8 mouse cellular contexts compared by ENCODE assay signal in the genomic region with DNA sequence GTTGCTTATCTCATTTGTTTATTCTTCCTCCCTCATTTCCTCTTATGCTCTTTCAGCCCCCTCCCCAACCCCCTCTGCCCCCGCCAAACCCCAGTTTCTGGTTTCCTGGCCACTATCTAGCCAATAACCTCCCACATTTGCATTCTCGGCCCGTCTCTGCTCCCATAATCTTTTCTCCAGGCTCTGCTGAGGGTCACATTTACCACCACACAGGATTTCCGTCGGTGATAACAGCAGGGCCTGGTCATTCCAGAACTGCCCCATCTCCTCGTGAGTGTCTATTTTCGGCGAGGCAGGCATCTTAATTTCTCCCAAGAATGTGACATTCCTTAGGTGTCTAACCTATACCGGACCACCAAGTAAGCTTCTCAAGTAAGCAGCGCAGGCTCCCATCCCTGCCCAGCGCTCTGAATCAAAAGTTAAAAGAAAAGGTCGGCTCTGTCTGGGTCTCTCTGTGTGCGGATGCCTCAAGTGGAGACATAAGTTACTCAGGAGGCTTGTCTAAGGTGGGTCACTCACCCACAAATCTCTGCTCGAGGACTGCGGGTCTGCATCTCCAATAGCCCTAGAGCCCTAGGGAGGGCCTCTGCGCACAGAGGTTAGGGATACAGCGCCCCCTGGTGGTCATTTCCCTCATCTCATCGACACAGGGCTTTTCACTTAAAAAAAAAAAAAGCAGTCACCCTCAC. TPM values are rescaled to one million over a fixed set of nuclear protein-coding genes. Genes with fewer than 3 reads are reported as not detected.
A peak's percentile ranks its signal among the peaks of the same experiment; 100 is the strongest.
DNase-seq lines count a peak whose midpoint lies in the region; ATAC-seq and TF ChIP-seq lines count a peak whose summit lies in the region.

No protein-coding gene starts in this region.

- H3K27me3 ChIP-seq in forebrain, postnatal 0 days (ENCODE audit: insufficient read depth, low read length): no peaks in the 10 kb centered on the region; the same call in 1 of the 2 replicates
- H3K27me3 ChIP-seq in lung, embryonic 16.5 days (ENCODE audit: control insufficient read depth, insufficient read depth, low read depth, low read length): peaks cover 7% of the 10 kb centered on the region

- H3K9ac ChIP-seq in ES-E14 (ENCODE audit: insufficient read depth, low read depth, low read length, poor library complexity, severe bottlenecking): no peak overlapping the region
- H3K9ac ChIP-seq in forebrain, postnatal 0 days: no peak overlapping the region
- H3K9ac ChIP-seq in lung, embryonic 16.5 days (ENCODE audit: low read length): peak overlapping the region; percentile 40

- WGBS in forebrain, postnatal 0 days: 33% methylated on average over 18 of the region's 18 CpGs
- 12% methylated on average over 18 of the region's 18 CpGs for WGBS in lung, embryonic 16.5 days

- H3K4me1 ChIP-seq in ES-E14 (ENCODE audit: control insufficient read depth in 2 of 2, insufficient read depth in 2 of 2, low read length in 2 of 2, poor library complexity in 1 of 2): peaks cover 0 to 6% of the 10 kb centered on the region in 2 experiments; a peak in 1 of 4 replicates
- no peaks in the 10 kb centered on the region for H3K4me1 ChIP-seq in forebrain, postnatal 0 days (ENCODE audit: insufficient read depth)
- H3K4me1 ChIP-seq in lung, embryonic 16.5 days (replicated peaks; ENCODE audit: control insufficient read depth, insufficient read depth, low read length): peaks cover 4% of the 10 kb centered on the region; the same call in 1 of the 2 replicates

- H3K36me3 ChIP-seq in ES-E14 (ENCODE audit: control insufficient read depth, insufficient read depth, low read length, poor library complexity, severe bottlenecking): no peaks in the 10 kb centered on the region
- H3K36me3 ChIP-seq in forebrain, postnatal 0 days (ENCODE audit: insufficient read depth): no peaks in the 10 kb centered on the region
- no peaks in the 10 kb centered on the region for H3K36me3 ChIP-seq in lung, embryonic 16.5 days (ENCODE audit: control insufficient read depth, insufficient read depth, low read length)

- peak; percentile 40; the same call in 1 of the 2 replicates for ATAC-seq in forebrain, postnatal 0 days
- peak; percentile 82 for ATAC-seq in lung, embryonic 16.5 days (ENCODE audit: low read depth)

- peak; percentile 69 for DNase-seq in ES-E14 (ENCODE audit: low read depth, low spot score)
- peak; percentile 31 to 64 for DNase-seq in cerebellum, adult 18-20 months
- peak; percentile 74 for DNase-seq in forebrain, postnatal 0 days
- peak; percentile 93 for DNase-seq in heart, postnatal 4 days
- peak; percentile 15 for DNase-seq in layer of hippocampus, adult 9-11 months
- DNase-seq in ovary, postnatal 14 days (ENCODE audit: low spot score): peak; percentile 76
- peak; percentile 69 for DNase-seq in thymus, postnatal 25 days

- peak; percentile 81 for TF ChIP-seq CTCF in forebrain, postnatal 0 days (IDR thresholded peaks at IDR 0.05; ENCODE audit: low read depth)

- H3K9me3 ChIP-seq in ES-E14 (ENCODE audit: control insufficient read depth, insufficient read depth, low read depth, low read length): no peaks in the 10 kb centered on the region
- no peaks in the 10 kb centered on the region for H3K9me3 ChIP-seq in forebrain, postnatal 0 days (ENCODE audit: low read length)
- no peaks in the 10 kb centered on the region for H3K9me3 ChIP-seq in lung, embryonic 16.5 days (ENCODE audit: control insufficient read depth, low read length)

- H3K4me3 ChIP-seq in ES-E14 (ENCODE audit: insufficient read depth in 1 of 2, low read depth in 1 of 2, low read length in 2 of 2, poor library complexity in 1 of 2, severe bottlenecking in 1 of 2): peak overlapping the region in 1 of 2 experiments; percentile 22; a peak in 1 of 4 replicates
- no peak overlapping the region for H3K4me3 ChIP-seq in forebrain, postnatal 0 days (ENCODE audit: low read depth, low read length)
- no peak overlapping the region for H3K4me3 ChIP-seq in lung, embryonic 16.5 days (ENCODE audit: low read length)

- in situ Hi-C loops in ES-E14 (cut with MboI; ENCODE audit: low sequenced_read_pairs in 2 of 2, unreplicated experiment in 2 of 2): loop anchor here (25.0 kb wide), 1 partner anchor 509 kb away; no protein-coding TSS in a partner anchor

- no peak overlapping the region for H3K27ac ChIP-seq in ES-E14 (ENCODE audit: insufficient read depth, low read depth, low read length, poor library complexity, severe bottlenecking)
- no peak overlapping the region for H3K27ac ChIP-seq in forebrain, postnatal 0 days (ENCODE audit: low read depth, low read length)
- peak overlapping the region; percentile 65 for H3K27ac ChIP-seq in lung, embryonic 16.5 days (ENCODE audit: low read length)

- peak overlapping the region; percentile 13; the same call in 1 of the 2 replicates for H3K4me2 ChIP-seq in forebrain, postnatal 0 days (ENCODE audit: low read depth)
- H3K4me2 ChIP-seq in lung, embryonic 16.5 days (ENCODE audit: low read depth, low read length): peak overlapping the region; percentile 44

TF ChIP-seq in ES-E14, 5 proteins besides CTCF, POLR2A, EP300 and RAD21:
- peak; percentile 97 for TF ChIP-seq ZNF384 (IDR thresholded peaks at IDR 0.05; ENCODE audit: low read depth, low read length)
- TF ChIP-seq MAFK (IDR thresholded peaks at IDR 0.05; ENCODE audit: insufficient read depth, low read depth, low read length): no peak

RNA-seq across cellular contexts. Expression of gene Hlx, which starts 38.9 kb away (rescaled TPM):
- total RNA-seq in ES-E14 (2012; rRNA removed): 0.16 and 1.4 TPM in 2 replicates
- total RNA-seq in forebrain, postnatal 0 days (2014; rRNA removed): 1.2 and 2.8 TPM in 2 replicates
- polyA plus RNA-seq in forebrain, postnatal 0 days (2015; fragmentation: Nextera tagmentation; extraction: Ambion mirVana): 1.6 and 2.4 TPM in 2 replicates
- total RNA-seq in heart, postnatal 4 days (2021): 10 to 100 TPM; 13.7 to 20.6 TPM
- polyA plus RNA-seq in lung, embryonic 16.5 days (2015; fragmentation: Nextera tagmentation; extraction: Ambion mirVana): 25.9 and 28.8 TPM in 2 replicates

RNA-seq across cellular contexts. Expression of gene Marc1, which starts 39.8 kb away (rescaled TPM):
- total RNA-seq in ES-E14 (2012; rRNA removed): 0.18 TPM in 1 of 2 replicates, not detected in the other
- 0.15 and 0.24 TPM in 2 replicates for total RNA-seq in forebrain, postnatal 0 days (2014; rRNA removed)
- 0.11 and 0.45 TPM in 2 replicates for polyA plus RNA-seq in forebrain, postnatal 0 days (2015; fragmentation: Nextera tagmentation; extraction: Ambion mirVana)
- under 1 TPM in 1 of 2 experiments, not detected in 1; 0.14 TPM for total RNA-seq in heart, postnatal 4 days (2021)
- polyA plus RNA-seq in lung, embryonic 16.5 days (2015; fragmentation: Nextera tagmentation; extraction: Ambion mirVana): 0.15 and 0.79 TPM in 2 replicates

Comparison
In these comparisons a context has a peak if more than half of its experiments do, and no peak if none do; other contexts are left out.
1. DNase-seq: peak in every context shown above with its lines; median percentile 93 in heart, postnatal 4 days; 76 in ovary, postnatal 14 days; 74 in forebrain, postnatal 0 days; 69 in ES-E14; 69 in thymus, postnatal 25 days; 48 in cerebellum, adult 18-20 months; 15 in layer of hippocampus, adult 9-11 months.